Mouse (Mus musculus): ENCODE measurements around the gene Gpkow.

- no peak for TF ChIP-seq POLR2A (IDR thresholded peaks at IDR 0.05; ENCODE audit: control insufficient read depth in 1 of 2, insufficient read depth in 1 of 2, low read depth in 1 of 2, low read length in 2 of 2, poor library complexity in 1 of 2)
- no peak for TF ChIP-seq ZNF384 (IDR thresholded peaks at IDR 0.05; ENCODE audit: low read depth, low read length)
- no peak for TF ChIP-seq NRF1 (IDR thresholded peaks at IDR 0.05; ENCODE audit: insufficient read depth, low read depth, low read length, poor library complexity, severe bottlenecking)
- TF ChIP-seq EP300 (IDR thresholded peaks at IDR 0.05; ENCODE audit: low read depth in 1 of 2, low read length in 2 of 2) = no peak
- no peak for TF ChIP-seq ZKSCAN1 (IDR thresholded peaks at IDR 0.05; ENCODE audit: low read depth, low read length)
- TF ChIP-seq SMC3 (IDR thresholded peaks at IDR 0.05; ENCODE audit: low read depth, low read length) = no peak
- no peak for TF ChIP-seq POLR2AphosphoS2 (IDR thresholded peaks at IDR 0.05; ENCODE audit: low read length)
- TF ChIP-seq MXI1 (IDR thresholded peaks at IDR 0.05; ENCODE audit: low read depth, low read length) = no peak
- TF ChIP-seq CTCF (IDR thresholded peaks at IDR 0.05 in 2 of 3, conservative IDR thresholded peaks at IDR 0.05 in 1 of 3; ENCODE audit: control insufficient read depth in 1 of 3, insufficient read depth in 1 of 3, low read depth in 2 of 3, low read length in 3 of 3, poor library complexity in 1 of 3, severe bottlenecking in 1 of 3) = no peak
- no peak for TF ChIP-seq KAT2A (conservative IDR thresholded peaks at IDR 0.05; ENCODE audit: low read depth, low read length)
- no peak for TF ChIP-seq USF2 (IDR thresholded peaks at IDR 0.05; ENCODE audit: borderline replicate concordance in 1 of 2, insufficient read depth in 1 of 2, low read depth in 1 of 2, low read length in 2 of 2)
- no peak for TF ChIP-seq HCFC1 (IDR thresholded peaks at IDR 0.05; ENCODE audit: low read depth, low read length)
- TF ChIP-seq MYB (IDR thresholded peaks at IDR 0.05; ENCODE audit: low read depth, low read length) = no peak
These were observed 8.6 kb upstream of the Gpkow start for GRCm38 (mm10) chrX:7688321-7688720.

Data from MEL (cell line).